Mouse (Mus musculus) neutrophil, adult 65 days (primary cell): Measurements from ENCODE around the gene Ate1. TPM values are rescaled to one million over a fixed set of nuclear protein-coding genes. Genes with fewer than 3 reads are reported as not detected.

Experiments
- total RNA-seq: library from RNA; stranded (reverse); gene quantifications from 2 replicates; pipeline ENCODE4 v1.2.4, GENCODE M21; 2023

Gene Ate1
- 34.7 and 52.3 TPM in 2 replicates for total RNA-seq

DNA sequence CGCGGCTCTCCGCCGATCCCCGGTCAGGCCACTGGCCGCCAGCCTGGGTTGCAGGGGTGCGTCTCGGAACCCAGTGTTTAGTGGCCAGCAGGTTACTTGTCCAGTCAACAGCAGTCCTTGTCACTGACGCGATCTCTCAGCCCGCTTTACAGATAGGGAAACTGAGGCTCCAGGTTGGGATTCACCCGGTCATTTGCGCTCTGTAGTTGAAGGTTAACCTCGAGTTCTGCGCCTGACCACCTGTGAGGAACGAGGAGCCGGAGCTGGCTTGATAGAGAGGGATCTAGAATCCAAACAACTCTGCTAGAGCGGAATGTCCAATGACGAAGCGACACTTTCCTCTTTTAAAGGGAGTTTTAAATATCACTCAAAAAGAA, at the start of gene Ate1:
Ate1 (minus strand) TSS at position 321 of the 377 bp plus-strand sequence.

Other genes starting within 250 kb of the Ate1 start
- 64.3 and 73.4 TPM in 2 replicates for gene Nsmce4a, start 52.7 kb upstream of the Ate1 start, total RNA-seq
- gene Tacc2, start 57.1 kb upstream of the Ate1 start, total RNA-seq = 8.2 and 8.7 TPM in 2 replicates